ENCODE assay signal across 8 mouse cellular contexts in genomic region chr12:79172019-79172941, GRCm38 (mm10). TPM values are rescaled to one million over a fixed set of nuclear protein-coding genes. Genes with fewer than 3 reads are reported as not detected.
DNase-seq lines count a peak whose midpoint lies in the region; ATAC-seq lines count a peak whose summit lies in the region.

Gene Vti1b, minus strand, starts transcription at chr12:79172667.

- peak within 1 kb of the TSS; percentile 97 for H3K4me3 ChIP-seq in hindbrain, embryonic 13.5 days

- ATAC-seq in hindbrain, embryonic 13.5 days (ENCODE audit: low FRiP score): peak; percentile 99

- peak within 1 kb of the TSS; percentile 72 for H3K4me2 ChIP-seq in hindbrain, embryonic 13.5 days

- DNase-seq in NIH3T3 (ENCODE audit: low read depth): peak; percentile 92
- peak; percentile 91 to 93 for DNase-seq in cerebellum, postnatal 10 days
- peak; percentile 86 to 87 for DNase-seq in frontal cortex, postnatal 14 days (ENCODE audit: low spot score in 2 of 2)
- DNase-seq in layer of hippocampus, postnatal 25 days (ENCODE audit: extremely low spot score in 1 of 2, low spot score in 1 of 2): peak; percentile 73 to 97
- peak; percentile 94 for DNase-seq in lung, postnatal 25 days (ENCODE audit: low spot score)
- DNase-seq in retina, embryonic 14.5 days (ENCODE audit: low spot score): peak; percentile 88
- peak; percentile 88 for DNase-seq in thymus, postnatal 4 days

- H3K27me3 ChIP-seq in hindbrain, embryonic 13.5 days: no peaks in the 10 kb centered on the region

- H3K27ac ChIP-seq in hindbrain, embryonic 13.5 days: peak within 1 kb of the TSS; percentile 97

- under 1% methylated on average over 71 of the region's 73 CpGs for WGBS in hindbrain, embryonic 13.5 days

- peaks cover 17% of the 10 kb centered on the region for H3K36me3 ChIP-seq in hindbrain, embryonic 13.5 days

- H3K9me3 ChIP-seq in hindbrain, embryonic 13.5 days: no peaks in the 10 kb centered on the region

- peak within 1 kb of the TSS; percentile 89 for H3K9ac ChIP-seq in hindbrain, embryonic 13.5 days

- peaks cover 14% of the 10 kb centered on the region for H3K4me1 ChIP-seq in hindbrain, embryonic 13.5 days (replicated peaks)

RNA-seq across cellular contexts. Expression of gene Vti1b, which starts in this region (rescaled TPM):
- polyA plus RNA-seq in hindbrain, embryonic 13.5 days (2015; fragmentation: Nextera tagmentation; extraction: Ambion mirVana): 195 and 196 TPM in 2 replicates
- 100 to 1,000 TPM; 147 to 174 TPM for total RNA-seq in layer of hippocampus, postnatal 25 days (2021)

Comparison
In these comparisons a context has a peak if more than half of its experiments do, and no peak if none do; other contexts are left out.
1. Peak in every context shown above with its lines: DNase-seq, ATAC-seq, H3K4me3 ChIP-seq and H3K27ac ChIP-seq.